Mouse (Mus musculus) liver, postnatal 0 days (tissue): Measurements from ENCODE around the gene Lmbrd2.

ENCODE experiments used
- CTCF ChIP-seq: sonication (generic); IDR thresholded peaks from 2 replicates; pipeline ENCODE4 v1.5.1; 2016; ENCODE audit warnings: antibody characterized with exemption, low read depth
- EP300 ChIP-seq: IDR thresholded peaks from 2 replicates; pipeline ENCODE4 v1.6.1; 2016; ENCODE audit warnings: antibody characterized with exemption, low read depth, mild to moderate bottlenecking

DNA sequence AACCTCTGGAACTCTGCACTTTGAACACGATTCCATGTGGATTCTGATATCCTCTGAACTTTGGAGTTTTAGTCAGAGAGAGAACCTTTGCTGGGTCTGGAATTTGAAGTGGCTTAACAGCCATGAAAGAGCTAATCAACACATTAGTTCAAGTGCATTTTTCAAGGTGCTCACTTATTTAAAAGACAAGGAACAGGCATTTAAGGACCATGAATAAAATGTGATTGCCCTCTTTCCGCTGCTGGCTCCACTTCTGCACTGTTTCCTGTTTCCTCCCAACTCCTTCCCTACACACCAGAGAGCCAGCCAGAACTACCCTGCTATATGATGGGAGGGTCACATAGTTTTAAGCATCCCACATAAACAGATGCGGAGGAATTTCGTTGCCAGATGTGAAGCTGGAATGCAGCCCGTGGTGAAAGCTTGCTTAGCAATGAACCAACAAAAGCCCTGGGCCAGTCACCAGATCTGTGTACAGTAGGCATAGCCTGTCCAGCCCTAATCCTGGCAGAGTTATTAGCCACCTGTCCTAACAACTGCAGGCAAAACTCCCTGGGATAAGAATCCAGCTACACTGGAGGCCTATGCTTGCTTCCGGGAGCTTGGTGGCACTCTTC, 5.4 kb upstream of the Lmbrd2 start:
- TF ChIP-seq EP300 (no peak), CTCF (no peak)
